In the genomic region with DNA sequence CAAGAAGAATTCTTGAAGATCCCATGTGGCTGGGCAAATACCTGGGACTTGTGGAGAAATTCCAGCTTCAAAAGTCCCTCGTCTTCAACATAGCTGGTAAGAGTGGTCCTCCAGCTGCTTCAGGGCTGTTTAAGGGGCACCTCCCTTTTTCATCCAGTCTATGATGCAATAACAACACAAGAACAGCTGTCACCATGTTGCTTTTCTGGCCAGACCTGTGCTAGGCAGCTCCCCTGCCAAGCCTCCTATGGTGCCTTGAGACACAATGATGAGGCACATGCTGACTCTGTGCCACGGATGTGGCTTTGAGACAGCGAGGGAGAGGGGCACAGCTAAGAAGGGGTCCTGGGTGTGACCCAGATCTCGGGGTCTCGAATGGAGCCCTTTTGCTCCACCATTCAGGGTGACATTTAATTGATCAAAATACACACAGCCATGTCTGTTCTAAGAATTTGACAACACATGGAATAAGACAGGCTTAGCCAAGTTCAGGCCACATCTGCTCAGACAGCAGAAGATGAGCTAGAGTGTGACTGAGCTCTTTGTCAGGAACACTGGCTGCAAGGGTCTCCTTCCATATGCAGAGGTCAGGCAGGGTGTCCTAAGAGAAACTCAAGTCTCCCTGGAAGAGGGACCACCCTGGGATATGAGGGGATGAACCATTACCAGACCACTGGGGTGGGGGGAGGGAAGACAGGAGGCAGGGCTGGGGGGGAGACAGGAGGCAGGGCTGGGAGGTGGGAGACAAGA, we compare ENCODE assay signal across 30 mouse cellular contexts. TPM values are rescaled to one million over a fixed set of nuclear protein-coding genes. Genes with fewer than 3 reads are reported as not detected.
A peak's percentile ranks its signal among the peaks of the same experiment; 100 is the strongest.
DNase-seq lines count a peak whose midpoint lies in the region; ATAC-seq lines count a peak whose summit lies in the region.
"Had no signal": no experiment of that assay in that cellular context is flagged by ENCODE, and none has a peak within 500 bp of the region (broad histone marks: within the 10 kb centered on the region; RNA-seq: fewer than 3 reads in every experiment).

No protein-coding gene starts in this region.

- no peaks in the 10 kb centered on the region for H3K36me3 ChIP-seq in heart, embryonic 12.5 days
- H3K36me3 ChIP-seq in midbrain, embryonic 10.5 days, result no peaks in the 10 kb centered on the region
- no peaks in the 10 kb centered on the region for H3K36me3 ChIP-seq in midbrain, embryonic 16.5 days (ENCODE audit: control insufficient read depth, insufficient read depth, low read length)
- H3K36me3 ChIP-seq: embryonic facial prominence, embryonic 15.5 days; heart, embryonic 13.5 days; kidney, embryonic 15.5 days; limb, embryonic 15.5 days; liver, embryonic 15.5 days; neural tube, embryonic 12.5 days had no signal

- H3K27me3 ChIP-seq in heart, embryonic 12.5 days (replicated peaks), result 0 out of 2 replicates have a peak, but pooled peaks cover 3% of the 10 kb centered on the region
- no peaks in the 10 kb centered on the region for H3K27me3 ChIP-seq in midbrain, embryonic 10.5 days (ENCODE audit: low read depth, poor library complexity, severe bottlenecking)
- H3K27me3 ChIP-seq in midbrain, embryonic 16.5 days (ENCODE audit: control insufficient read depth, insufficient read depth, low read depth, low read length), result no peaks in the 10 kb centered on the region
- H3K27me3 ChIP-seq: embryonic facial prominence, embryonic 15.5 days; kidney, embryonic 15.5 days; limb, embryonic 15.5 days; liver, embryonic 15.5 days; neural tube, embryonic 12.5 days had no signal

- H3K4me1 ChIP-seq in heart, embryonic 12.5 days (replicated peaks), result no peaks in the 10 kb centered on the region
- peaks cover 12% of the 10 kb centered on the region for H3K4me1 ChIP-seq in midbrain, embryonic 10.5 days
- no peaks in the 10 kb centered on the region for H3K4me1 ChIP-seq in midbrain, embryonic 16.5 days (ENCODE audit: control insufficient read depth, insufficient read depth, low read length)
- H3K4me1 ChIP-seq: embryonic facial prominence, embryonic 15.5 days; heart, embryonic 13.5 days; kidney, embryonic 15.5 days; limb, embryonic 15.5 days had no signal

- H3K9ac ChIP-seq in heart, embryonic 12.5 days, result no peak overlapping the region
- H3K9ac ChIP-seq in midbrain, embryonic 16.5 days (ENCODE audit: low read depth, low read length), result no peak overlapping the region
- H3K9ac ChIP-seq: embryonic facial prominence, embryonic 15.5 days; heart, embryonic 13.5 days; kidney, embryonic 15.5 days; limb, embryonic 15.5 days; liver, embryonic 15.5 days; neural tube, embryonic 12.5 days had no signal

- ATAC-seq in heart, embryonic 12.5 days (ENCODE audit: insufficient number of reproducible peaks, low FRiP score), result no peak
- ATAC-seq in midbrain, embryonic 16.5 days, result no peak
- ATAC-seq: hindbrain, embryonic 16.5 days; intestine, postnatal 0 days had no signal

- WGBS in heart, embryonic 12.5 days, result 66% methylated on average over 5 of the region's 5 CpGs
- 75% methylated on average over 5 of the region's 5 CpGs for WGBS in midbrain, embryonic 10.5 days
- WGBS in midbrain, embryonic 16.5 days, result 67% methylated on average over 5 of the region's 5 CpGs

- DNase-seq in heart, postnatal 14 days, result peak; percentile 3 to 9
- no peak for DNase-seq in midbrain, embryonic 10.5 days (ENCODE audit: low spot score)
- peak; percentile 32 for DNase-seq in embryo, embryonic 11 days
- peak; percentile 22 for DNase-seq in testis, postnatal 10 days (ENCODE audit: low spot score)
- no peak for DNase-seq in layer of hippocampus, postnatal 14 days (ENCODE audit: low spot score in 2 of 2)
- DNase-seq: adrenal gland, postnatal 25 days; cerebellum, adult 18-20 months; gastrocnemius, adult 2 months; heart, postnatal 4 days; right cerebral cortex, adult 18-20 months; thymus, adult 18-20 months; thymus, postnatal 4 days had no signal

- no peak overlapping the region for H3K27ac ChIP-seq in heart, embryonic 12.5 days (ENCODE audit: poor library complexity, severe bottlenecking)
- peak overlapping the region; percentile 55; the same call in 1 of the 2 replicates for H3K27ac ChIP-seq in midbrain, embryonic 10.5 days (replicated peaks)
- H3K27ac ChIP-seq in midbrain, embryonic 16.5 days (ENCODE audit: low read length), result no peak overlapping the region
- H3K27ac ChIP-seq: embryonic facial prominence, embryonic 15.5 days; gastrocnemius, adult 2 months; heart, embryonic 13.5 days; kidney, embryonic 15.5 days; limb, embryonic 15.5 days; liver, embryonic 15.5 days; neural tube, embryonic 12.5 days had no signal

- intact Hi-C loops in heart, postnatal 14 days (cut with DNase I), result no loop called here

- no peak overlapping the region for H3K4me2 ChIP-seq in heart, embryonic 12.5 days
- no peak overlapping the region for H3K4me2 ChIP-seq in midbrain, embryonic 16.5 days (ENCODE audit: low read length)
- H3K4me2 ChIP-seq: embryonic facial prominence, embryonic 15.5 days; heart, embryonic 13.5 days; kidney, embryonic 15.5 days; limb, embryonic 15.5 days; liver, embryonic 15.5 days; neural tube, embryonic 12.5 days had no signal

- H3K9me3 ChIP-seq in heart, embryonic 12.5 days (replicated peaks), result no peaks in the 10 kb centered on the region
- no peaks in the 10 kb centered on the region for H3K9me3 ChIP-seq in midbrain, embryonic 10.5 days (replicated peaks)
- H3K9me3 ChIP-seq in midbrain, embryonic 16.5 days (replicated peaks; ENCODE audit: control insufficient read depth, low read length, poor library complexity, severe bottlenecking), result no peaks in the 10 kb centered on the region
- H3K9me3 ChIP-seq: embryonic facial prominence, embryonic 15.5 days; heart, embryonic 13.5 days; kidney, embryonic 15.5 days; limb, embryonic 15.5 days; liver, embryonic 15.5 days; neural tube, embryonic 12.5 days had no signal

- no peak overlapping the region for H3K4me3 ChIP-seq in heart, embryonic 12.5 days
- H3K4me3 ChIP-seq in midbrain, embryonic 10.5 days, result no peak overlapping the region
- H3K4me3 ChIP-seq in midbrain, embryonic 16.5 days (ENCODE audit: low read depth, low read length), result no peak overlapping the region
- H3K4me3 ChIP-seq: embryonic facial prominence, embryonic 15.5 days; gastrocnemius, adult 2 months; heart, embryonic 13.5 days; kidney, embryonic 15.5 days; limb, embryonic 15.5 days; liver, embryonic 15.5 days; neural tube, embryonic 12.5 days had no signal

RNA-seq across cellular contexts. Expression of a gene that starts 3.7 kb away (rescaled TPM):
- total RNA-seq in heart, postnatal 14 days (2021), result not detected
- polyA plus RNA-seq in heart, embryonic 12.5 days (2016; fragmentation: Nextera tagmentation; extraction: Ambion mirVana), result not detected in 2 replicates
- not detected in 2 replicates for polyA plus RNA-seq in midbrain, embryonic 10.5 days (2016; fragmentation: Nextera tagmentation; extraction: Ambion mirVana)
- not detected in 2 replicates for polyA plus RNA-seq in midbrain, embryonic 16.5 days (2015; fragmentation: Nextera tagmentation; extraction: Ambion mirVana)
- total RNA-seq in layer of hippocampus, postnatal 14 days (2021), result not detected
- total RNA-seq: adrenal gland, postnatal 25 days; CH12.LX; gastrocnemius, adult 2 months; heart, postnatal 4 days; layer of hippocampus, postnatal 25 days; left cerebral cortex, postnatal 25 days; MEL; monocyte, adult 5-6 weeks had no signal
- polyA plus RNA-seq: embryonic facial prominence, embryonic 15.5 days; gonadal fat pad, adult 2 months; heart, embryonic 13.5 days; hindbrain, embryonic 16.5 days; intestine, postnatal 0 days; kidney, embryonic 15.5 days; large intestine, adult 2 months; limb, embryonic 15.5 days; liver, embryonic 15.5 days; neural tube, embryonic 12.5 days; small intestine, adult 2 months had no signal

RNA-seq across cellular contexts. Expression of a gene that starts 8.9 kb away (rescaled TPM):
- not detected for total RNA-seq in heart, postnatal 14 days (2021)
- not detected in 2 replicates for polyA plus RNA-seq in heart, embryonic 12.5 days (2016; fragmentation: Nextera tagmentation; extraction: Ambion mirVana)
- not detected in 2 replicates for polyA plus RNA-seq in midbrain, embryonic 10.5 days (2016; fragmentation: Nextera tagmentation; extraction: Ambion mirVana)
- polyA plus RNA-seq in midbrain, embryonic 16.5 days (2015; fragmentation: Nextera tagmentation; extraction: Ambion mirVana), result not detected in 2 replicates
- total RNA-seq in layer of hippocampus, postnatal 14 days (2021), result not detected
- total RNA-seq: adrenal gland, postnatal 25 days; CH12.LX; gastrocnemius, adult 2 months; heart, postnatal 4 days; layer of hippocampus, postnatal 25 days; left cerebral cortex, postnatal 25 days; MEL; monocyte, adult 5-6 weeks had no signal
- polyA plus RNA-seq: embryonic facial prominence, embryonic 15.5 days; heart, embryonic 13.5 days; hindbrain, embryonic 16.5 days; intestine, postnatal 0 days; kidney, embryonic 15.5 days; large intestine, adult 2 months; limb, embryonic 15.5 days; liver, embryonic 15.5 days; neural tube, embryonic 12.5 days; small intestine, adult 2 months had no signal

RNA-seq across cellular contexts. Expression of a gene that starts 20.4 kb away (rescaled TPM):
- not detected for total RNA-seq in heart, postnatal 14 days (2021)
- not detected in 2 replicates for polyA plus RNA-seq in heart, embryonic 12.5 days (2016; fragmentation: Nextera tagmentation; extraction: Ambion mirVana)
- not detected in 2 replicates for polyA plus RNA-seq in midbrain, embryonic 10.5 days (2016; fragmentation: Nextera tagmentation; extraction: Ambion mirVana)
- not detected in 2 replicates for polyA plus RNA-seq in midbrain, embryonic 16.5 days (2015; fragmentation: Nextera tagmentation; extraction: Ambion mirVana)
- not detected for total RNA-seq in layer of hippocampus, postnatal 14 days (2021)
- total RNA-seq: adrenal gland, postnatal 25 days; CH12.LX; gastrocnemius, adult 2 months; heart, postnatal 4 days; layer of hippocampus, postnatal 25 days; left cerebral cortex, postnatal 25 days; MEL; monocyte, adult 5-6 weeks had no signal
- polyA plus RNA-seq: embryonic facial prominence, embryonic 15.5 days; gonadal fat pad, adult 2 months; heart, embryonic 13.5 days; hindbrain, embryonic 16.5 days; intestine, postnatal 0 days; kidney, embryonic 15.5 days; large intestine, adult 2 months; limb, embryonic 15.5 days; liver, embryonic 15.5 days; neural tube, embryonic 12.5 days; small intestine, adult 2 months had no signal

RNA-seq across cellular contexts. Expression of a gene that starts 29.9 kb away (rescaled TPM):
- not detected for total RNA-seq in heart, postnatal 14 days (2021)
- not detected in 2 replicates for polyA plus RNA-seq in heart, embryonic 12.5 days (2016; fragmentation: Nextera tagmentation; extraction: Ambion mirVana)
- not detected in 2 replicates for polyA plus RNA-seq in midbrain, embryonic 10.5 days (2016; fragmentation: Nextera tagmentation; extraction: Ambion mirVana)
- polyA plus RNA-seq in midbrain, embryonic 16.5 days (2015; fragmentation: Nextera tagmentation; extraction: Ambion mirVana), result not detected in 2 replicates
- not detected for total RNA-seq in layer of hippocampus, postnatal 14 days (2021)
- total RNA-seq: adrenal gland, postnatal 25 days; CH12.LX; gastrocnemius, adult 2 months; heart, postnatal 4 days; layer of hippocampus, postnatal 25 days; left cerebral cortex, postnatal 25 days; MEL; monocyte, adult 5-6 weeks had no signal
- polyA plus RNA-seq: embryonic facial prominence, embryonic 15.5 days; heart, embryonic 13.5 days; hindbrain, embryonic 16.5 days; intestine, postnatal 0 days; kidney, embryonic 15.5 days; large intestine, adult 2 months; limb, embryonic 15.5 days; liver, embryonic 15.5 days; neural tube, embryonic 12.5 days; small intestine, adult 2 months had no signal

RNA-seq across cellular contexts. Expression of a gene that starts 37.2 kb away (rescaled TPM):
- total RNA-seq in heart, postnatal 14 days (2021), result not detected
- not detected in 2 replicates for polyA plus RNA-seq in heart, embryonic 12.5 days (2016; fragmentation: Nextera tagmentation; extraction: Ambion mirVana)
- polyA plus RNA-seq in midbrain, embryonic 10.5 days (2016; fragmentation: Nextera tagmentation; extraction: Ambion mirVana), result not detected in 2 replicates
- polyA plus RNA-seq in midbrain, embryonic 16.5 days (2015; fragmentation: Nextera tagmentation; extraction: Ambion mirVana), result not detected in 2 replicates
- not detected for total RNA-seq in layer of hippocampus, postnatal 14 days (2021)
- total RNA-seq: adrenal gland, postnatal 25 days; CH12.LX; gastrocnemius, adult 2 months; heart, postnatal 4 days; layer of hippocampus, postnatal 25 days; left cerebral cortex, postnatal 25 days; MEL; monocyte, adult 5-6 weeks had no signal
- polyA plus RNA-seq: embryonic facial prominence, embryonic 15.5 days; heart, embryonic 13.5 days; hindbrain, embryonic 16.5 days; intestine, postnatal 0 days; kidney, embryonic 15.5 days; limb, embryonic 15.5 days; liver, embryonic 15.5 days; neural tube, embryonic 12.5 days; small intestine, adult 2 months had no signal

Comparison
In these comparisons a context has a peak if more than half of its experiments do, and no peak if none do; other contexts are left out.
1. DNase-seq: peak in heart, postnatal 14 days (2 of 2), embryo, embryonic 11 days (single experiment) and testis, postnatal 10 days (single experiment); none in midbrain, embryonic 10.5 days (single experiment) and layer of hippocampus, postnatal 14 days (0 of 2).